Mouse (Mus musculus) heart, adult 11 months (tissue): ENCODE measurements around the gene Oxsm.

ENCODE experiments used
- DNase-seq: peaks from one replicate; pipeline ENCODE4 v3.0.0; 2022

The Oxsm gene

GRCm38 (mm10) chr14:16236466-16236865 is 13.1 kb downstream of the Oxsm start:
- DNase-seq = no peak

GRCm38 (mm10) chr14:16233515-16233914 is 16.1 kb downstream of the Oxsm start:
- DNase-seq = no peak

- no peak for DNase-seq
Observed at GRCm38 (mm10) chr14:16230581-16230980, 19.0 kb downstream of the Oxsm start.

- no peak for DNase-seq
Observed at GRCm38 (mm10) chr14:16229395-16229794, 20.2 kb downstream of the Oxsm start.

GRCm38 (mm10) chr14:16219015-16219414 is 30.6 kb downstream of the Oxsm start:
- no peak for DNase-seq

GRCm38 (mm10) chr14:16207722-16208121 is 41.9 kb downstream of the Oxsm start:
- DNase-seq = no peak

- no peak for DNase-seq
Observed at GRCm38 (mm10) chr14:16201673-16202072, 47.9 kb downstream of the Oxsm start.

- no peak for DNase-seq
Observed at GRCm38 (mm10) chr14:16200969-16201638, 48.5 kb downstream of the Oxsm start.

GRCm38 (mm10) chr14:16200220-16200912 is 49.2 kb downstream of the Oxsm start:
- no peak for DNase-seq

- no peak for DNase-seq
Observed at GRCm38 (mm10) chr14:16196518-16196917, 53.1 kb downstream of the Oxsm start.

- no peak for DNase-seq
Observed at GRCm38 (mm10) chr14:16195486-16195885, 54.1 kb downstream of the Oxsm start.

GRCm38 (mm10) chr14:16194125-16194524 is 55.5 kb downstream of the Oxsm start:
- no peak for DNase-seq

GRCm38 (mm10) chr14:16189142-16189541 is 60.5 kb downstream of the Oxsm start:
- DNase-seq = no peak
